Mouse (Mus musculus) C2C12 (cell line): Measurements from ENCODE around the gene Fam53b. TPM values are rescaled to one million over a fixed set of nuclear protein-coding genes. Genes with fewer than 3 reads are reported as not detected.
"Not testable (repeated sequence)": the region's sequence is repeated elsewhere in the genome, so short reads cannot be mapped to it uniquely, and the experiment has no call there.

Source experiments
- H3K27me3 ChIP-seq: one replicate; pipeline ENCODE4 v1.6.1; 2011; ENCODE audit not compliant: control insufficient read depth, insufficient read depth, insufficient read length
- H3K36me3 ChIP-seq: one replicate; pipeline ENCODE4 v1.6.1; 2011; ENCODE audit not compliant: control insufficient read depth, insufficient read depth
- H3K4me3 ChIP-seq: one replicate; pipeline ENCODE4 v1.5.1; 2011; ENCODE audit warnings: mild to moderate bottlenecking, control low read depth; ENCODE audit not compliant: poor library complexity, insufficient read depth, severe bottlenecking
- H3K79me2 ChIP-seq: one replicate; pipeline ENCODE4 v1.6.1; 2011; ENCODE audit not compliant: control insufficient read depth, insufficient read depth
- H3K79me3 ChIP-seq: one replicate; pipeline ENCODE4 v1.6.1; 2011; ENCODE audit warnings: low read depth, control low read depth
- H3ac ChIP-seq: one replicate; pipeline ENCODE3; 2011; ENCODE audit warnings: low read depth; ENCODE audit not compliant: control insufficient read depth, insufficient read length
- CEBPB ChIP-seq: IDR thresholded peaks from one replicate; pipeline ENCODE4 v1.6.1; 2011; ENCODE audit warnings: low read depth, mild to moderate bottlenecking, control low read depth, moderate library complexity
- CTCF ChIP-seq: IDR thresholded peaks from one replicate; pipeline ENCODE4 v1.5.1; 2011; ENCODE audit not compliant: control insufficient read depth, insufficient read depth, insufficient read length
- FOSL1 ChIP-seq: IDR thresholded peaks from one replicate; pipeline ENCODE4 v1.8.0; 2011; ENCODE audit warnings: mild to moderate bottlenecking, low read length; ENCODE audit not compliant: poor library complexity, insufficient read depth, severe bottlenecking
- MAX ChIP-seq: IDR thresholded peaks from one replicate; pipeline ENCODE4 v1.6.1; 2011; ENCODE audit warnings: mild to moderate bottlenecking, control low read depth
- MYOD1 ChIP-seq: IDR thresholded peaks from one replicate; pipeline ENCODE4 v1.6.1; 2011; ENCODE audit warnings: low read depth; ENCODE audit not compliant: control insufficient read depth, insufficient read length
- MYOG ChIP-seq: IDR thresholded peaks from one replicate; pipeline ENCODE4 v1.6.1; 2011; ENCODE audit not compliant: control insufficient read depth, insufficient read length; ENCODE audit errors: extremely low read depth
- USF1 ChIP-seq: IDR thresholded peaks from one replicate; pipeline ENCODE4 v1.6.1; 2011; ENCODE audit warnings: low read depth, mild to moderate bottlenecking, control low read depth, moderate library complexity
- polyA plus RNA-seq: library from polyadenylated mRNA; unstranded; fragments of >200 nt; fragmentation: generic; extraction: Trizol; gene quantifications from one replicate; pipeline ENCODE4 v1.2.1, GENCODE M21; 2012; ENCODE audit warnings: missing spikeins

The Fam53b gene
- polyA plus RNA-seq, 1 experiment: 3.2 TPM

DNA sequence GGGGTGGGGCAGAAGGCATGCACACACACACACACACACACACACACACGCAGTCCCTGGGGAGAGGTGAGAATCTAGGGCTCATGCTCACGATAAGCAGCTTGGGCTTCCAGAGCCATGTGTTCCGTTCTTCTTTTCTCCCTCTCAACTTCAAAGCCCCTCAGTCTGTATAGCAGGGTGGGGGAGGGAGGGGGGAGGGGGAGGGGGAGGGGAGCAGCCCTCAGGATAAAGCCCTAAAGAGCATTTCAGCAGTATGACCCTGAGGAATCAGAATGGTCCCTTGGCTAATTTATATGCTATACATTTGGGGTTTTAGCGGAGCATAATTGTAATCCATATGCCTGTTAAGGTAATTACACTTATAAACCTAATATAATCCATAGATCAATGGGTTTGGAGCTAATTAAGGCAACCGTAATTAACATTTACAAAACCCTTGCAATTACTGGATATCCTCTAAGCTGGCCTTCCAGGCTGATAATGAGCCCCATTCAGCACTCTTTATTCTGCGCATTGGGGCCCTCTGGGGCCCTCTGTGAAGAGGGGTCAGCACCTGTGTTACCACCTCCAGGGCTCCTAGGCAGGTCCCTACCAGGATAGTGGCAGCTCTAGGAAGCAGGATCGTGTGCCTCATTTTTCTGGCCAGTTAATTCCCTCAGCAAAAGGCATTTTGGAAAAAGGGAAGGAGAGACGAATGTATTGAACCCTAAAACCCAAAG, 147.9 kb downstream of the Fam53b start:
- H3K79me2 ChIP-seq: no peaks in the 10 kb centered on the region
- no peaks in the 10 kb centered on the region for H3K27me3 ChIP-seq
- no peak overlapping the region for H3K4me3 ChIP-seq
- H3K79me3 ChIP-seq: no peaks in the 10 kb centered on the region
- no peak for TF ChIP-seq CTCF
- no peak for TF ChIP-seq USF1
- no peak for TF ChIP-seq MYOG
- TF ChIP-seq MAX: no peak
- no peak for TF ChIP-seq CEBPB
- TF ChIP-seq FOSL1: no peak
- TF ChIP-seq MYOD1: no peak
- H3K36me3 ChIP-seq: no peaks in the 10 kb centered on the region
- H3ac ChIP-seq: no peak overlapping the region

GRCm38 (mm10) chr7:132664815-132665214, 148.9 kb downstream of the Fam53b start:
- Histone ChIP-seq H3K79me3 (no peaks in the 10 kb centered on the region), H3K79me2 (no peaks in the 10 kb centered on the region), H3ac (no peak overlapping the region), H3K36me3 (no peaks in the 10 kb centered on the region), H3K27me3 (no peaks in the 10 kb centered on the region), H3K4me3 (no peak overlapping the region)
- TF ChIP-seq CEBPB (no peak), FOSL1 (no peak), CTCF (no peak), MAX (no peak), MYOG (no peak), USF1 (no peak), MYOD1 (no peak)

- not testable (repeated sequence) for H3K27me3 ChIP-seq, H3K36me3 ChIP-seq, H3ac ChIP-seq, H3K79me2 ChIP-seq, H3K4me3 ChIP-seq, H3K79me3 ChIP-seq
Measured at GRCm38 (mm10) chr7:132662831-132663230, 150.9 kb downstream of the Fam53b start.

Other genes with a start within 250 kb of the Fam53b start
- 78.1 TPM for gene Oat, start 237.5 kb downstream of the Fam53b start, polyA plus RNA-seq
- not detected for gene Nkx1-2, start 214.2 kb downstream of the Fam53b start, polyA plus RNA-seq
- 2.9 TPM for gene Lhpp, start 203.2 kb downstream of the Fam53b start, polyA plus RNA-seq
- 17.1 TPM for gene Eef1akmt2, start 38.8 kb upstream of the Fam53b start, polyA plus RNA-seq
- 8.9 TPM for gene Abraxas2, start 45.3 kb upstream of the Fam53b start, polyA plus RNA-seq
- gene Zranb1, start 117.3 kb upstream of the Fam53b start, polyA plus RNA-seq: 5.4 TPM